Mouse (Mus musculus) adrenal gland, postnatal 25 days (tissue): ENCODE data around the gene Zbtb38. TPM values are rescaled to one million over a fixed set of nuclear protein-coding genes. Genes with fewer than 3 reads are reported as not detected.

Experiments used
- DNase-seq: peaks from one replicate; pipeline ENCODE4 v3.0.0; 2021; ENCODE audit warnings: mixed read lengths
- total RNA-seq: library from RNA; stranded (reverse); gene quantifications from 2 replicates; pipeline ENCODE4 v1.2.3, GENCODE M21; 2021

Zbtb38 gene
- total RNA-seq, 1 experiment from 2014 or later, result 65.6 TPM

DNA sequence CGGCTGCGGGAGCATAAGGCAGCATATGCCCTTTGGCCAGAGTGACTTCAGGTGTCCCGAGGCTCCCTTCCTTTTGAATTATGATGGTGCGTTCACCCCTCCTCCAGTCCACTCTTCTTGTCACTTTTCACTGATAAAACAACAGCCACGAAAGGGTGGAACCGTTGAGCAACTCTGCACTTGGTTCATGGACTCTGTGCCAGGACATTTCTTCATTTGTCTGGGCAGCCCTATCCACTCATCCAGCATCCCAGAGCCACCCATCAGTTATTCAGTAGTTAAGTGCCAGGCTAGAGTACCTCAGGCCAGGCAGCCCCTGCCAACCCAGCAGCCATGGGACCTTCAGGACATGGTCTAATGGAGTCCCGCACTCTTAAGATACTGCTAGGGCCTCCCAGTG lies 114.1 kb downstream of the Zbtb38 start:
- DNase-seq, result no peak

DNA sequence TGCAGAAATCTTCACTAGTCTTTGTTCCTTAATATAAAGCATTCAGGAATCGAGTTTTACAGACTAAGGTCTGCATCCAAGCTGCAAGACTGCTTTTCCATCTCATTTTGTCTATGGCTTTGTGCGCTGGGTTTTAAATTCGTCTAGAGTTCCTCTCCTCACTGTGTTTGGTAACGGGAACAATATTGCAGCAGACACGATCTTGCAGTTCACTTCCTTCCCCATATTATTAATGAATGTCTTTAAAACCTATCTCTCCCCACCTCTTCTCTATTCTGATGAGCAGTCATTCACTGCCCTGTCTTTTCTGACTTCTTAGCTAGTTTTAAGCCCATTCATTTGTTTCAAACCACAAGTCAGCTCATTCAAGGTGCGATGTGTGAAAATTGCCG lies 115.5 kb downstream of the Zbtb38 start:
- no peak for DNase-seq

DNA sequence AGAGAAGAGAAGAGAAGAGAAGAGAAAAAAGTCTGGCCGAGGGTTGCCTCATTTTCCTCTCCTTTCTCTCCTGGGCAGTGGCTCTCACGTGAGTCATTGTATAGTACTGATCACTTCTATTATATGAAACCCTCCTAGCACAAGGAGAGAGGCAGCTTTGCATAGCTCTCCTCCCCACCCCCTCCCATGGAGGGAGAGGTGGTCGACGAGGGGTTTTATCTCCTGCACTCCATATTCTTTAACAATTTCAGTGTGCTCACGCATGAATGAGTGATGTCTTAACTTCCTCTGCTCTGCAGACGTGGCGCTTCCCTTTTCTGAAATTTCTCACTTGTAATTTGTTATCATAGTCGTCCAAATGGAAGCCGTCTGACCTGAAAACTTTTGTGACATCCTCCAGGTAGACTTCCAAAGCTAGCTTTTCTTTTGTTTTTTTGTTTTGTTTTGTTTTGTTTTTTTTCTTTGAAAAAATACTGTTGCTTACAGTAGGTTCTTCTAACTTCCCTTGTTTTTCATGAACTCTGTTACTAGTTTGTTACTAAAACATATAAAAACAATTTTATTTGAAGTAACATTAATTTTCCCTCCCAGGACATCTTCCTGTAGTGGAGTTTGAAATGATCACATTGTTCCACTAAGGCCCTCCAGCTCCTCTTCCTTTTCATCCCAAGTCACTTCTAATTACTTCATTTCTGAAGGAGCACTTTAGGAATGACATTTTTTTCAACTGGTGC lies 116.0 kb downstream of the Zbtb38 start:
- DNase-seq, result no peak

DNA sequence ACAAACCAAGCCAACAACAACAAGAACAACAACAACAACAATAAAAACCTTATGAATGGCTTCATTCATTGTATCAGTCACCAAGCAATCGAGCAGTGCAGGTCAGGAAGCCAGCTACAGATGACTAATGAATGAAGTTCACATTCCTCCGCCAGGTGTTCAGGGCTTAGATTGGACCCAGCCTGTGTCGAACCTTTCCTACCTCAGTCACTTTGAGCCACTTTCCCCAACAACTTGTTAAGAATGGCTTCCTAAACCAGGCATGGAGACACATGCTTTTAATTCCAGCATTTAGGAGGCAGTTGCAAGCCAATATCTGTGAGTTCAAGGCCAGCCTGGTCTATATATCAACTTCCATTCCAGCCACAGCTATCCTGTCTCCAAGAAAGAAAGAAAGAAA lies 116.7 kb downstream of the Zbtb38 start:
- DNase-seq, result no peak

DNA sequence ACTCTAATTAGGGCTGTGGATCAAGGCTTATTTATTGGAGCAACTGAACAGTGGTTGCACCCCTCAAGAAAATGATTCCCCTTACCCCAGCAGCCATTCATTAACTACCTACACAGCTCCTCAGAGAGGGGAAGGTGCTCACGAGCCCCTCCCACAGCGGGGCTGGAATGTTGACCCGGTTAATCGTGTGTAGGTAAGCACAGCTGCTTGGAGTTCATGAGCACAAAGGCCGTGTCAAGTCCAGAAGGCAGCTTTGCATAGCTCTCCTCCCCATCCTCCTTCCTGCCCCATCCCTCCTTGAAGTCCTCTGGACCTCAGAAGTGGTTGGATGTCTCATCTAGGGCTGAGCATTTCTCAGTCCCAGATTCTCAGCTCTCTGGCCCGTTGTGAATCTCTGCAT lies 117.5 kb downstream of the Zbtb38 start:
- no peak for DNase-seq

DNA sequence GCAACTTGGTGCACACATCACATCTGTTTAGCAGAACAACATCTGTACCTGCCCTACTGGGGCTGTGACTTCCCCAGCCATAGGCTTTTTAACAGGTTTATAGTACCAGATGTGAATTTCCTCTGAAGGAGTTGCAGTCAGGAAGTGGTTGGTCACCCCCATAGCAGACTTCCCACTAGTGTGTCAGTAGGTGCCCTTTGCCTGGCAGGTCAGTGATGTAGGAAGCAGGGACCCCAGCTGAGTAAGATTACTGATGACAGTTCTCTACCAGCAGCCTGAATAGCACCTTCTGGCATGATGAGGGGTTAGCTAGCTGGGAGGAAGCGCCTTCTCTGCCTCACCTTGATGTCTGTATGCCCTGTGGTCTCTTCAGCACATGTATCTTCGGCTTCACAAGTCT lies 118.9 kb downstream of the Zbtb38 start:
- no peak for DNase-seq

Other genes starting within 250 kb of the Zbtb38 start
- not detected in 2 replicates for gene Gm28729, start 227.6 kb downstream of the Zbtb38 start, total RNA-seq
- gene Rasa2, start 121.2 kb downstream of the Zbtb38 start, total RNA-seq, result 9.3 and 15.5 TPM in 2 replicates
- gene Pxylp1, start 139.8 kb upstream of the Zbtb38 start, total RNA-seq, result 7.8 and 13.1 TPM in 2 replicates